Mouse (Mus musculus): ENCODE results near the gene Rps23. TPM values are rescaled to one million over a fixed set of nuclear protein-coding genes. Genes with fewer than 3 reads are reported as not detected.

Rps23 gene
- polyA plus RNA-seq, 1 experiment: 542 TPM

GRCm38 (mm10) chr13:90962836-90963760, 40.3 kb downstream of the Rps23 start:
- no peak for TF ChIP-seq CTCF (IDR thresholded peaks at IDR 0.05; ENCODE audit: insufficient read depth, low read depth, low read length)
- no peak for TF ChIP-seq POLR2A (IDR thresholded peaks at IDR 0.05; ENCODE audit: insufficient read depth, low read depth, low read length)
- Histone ChIP-seq H3K4me3 (ENCODE audit: insufficient read depth, low read depth, low read length) (no peak overlapping the region), H3K4me1 (ENCODE audit: control insufficient read depth, insufficient read depth, low read length) (peaks cover 16% of the 10 kb centered on the region), H3K27ac (ENCODE audit: insufficient read depth, low read depth, low read length) (peak overlapping the region; percentile 83)
- WGBS: 31% methylated on average over 10 of the region's 10 CpGs

GRCm38 (mm10) chr13:90964511-90964910, 41.8 kb downstream of the Rps23 start:
- 78% methylated on average over 4 of the region's 4 CpGs for whole genome bisulfite sequencing
- Histone ChIP-seq H3K4me3 (ENCODE audit: insufficient read depth, low read depth, low read length) (no peak overlapping the region), H3K27ac (ENCODE audit: insufficient read depth, low read depth, low read length) (no peak overlapping the region), H3K4me1 (ENCODE audit: control insufficient read depth, insufficient read depth, low read length) (peaks cover 16% of the 10 kb centered on the region)
- no peak for TF ChIP-seq CTCF (IDR thresholded peaks at IDR 0.05; ENCODE audit: insufficient read depth, low read depth, low read length)
- TF ChIP-seq POLR2A (IDR thresholded peaks at IDR 0.05; ENCODE audit: insufficient read depth, low read depth, low read length): no peak

- H3K27ac ChIP-seq (ENCODE audit: insufficient read depth, low read depth, low read length): no peak overlapping the region
- WGBS: 93% methylated on average over 8 of the region's 8 CpGs
- no peak overlapping the region for H3K4me3 ChIP-seq (ENCODE audit: insufficient read depth, low read depth, low read length)
- H3K4me1 ChIP-seq (ENCODE audit: control insufficient read depth, insufficient read depth, low read length): peaks cover 11% of the 10 kb centered on the region
- no peak for TF ChIP-seq POLR2A (IDR thresholded peaks at IDR 0.05; ENCODE audit: insufficient read depth, low read depth, low read length)
- TF ChIP-seq CTCF (IDR thresholded peaks at IDR 0.05; ENCODE audit: insufficient read depth, low read depth, low read length): no peak
These were observed 43.2 kb downstream of the Rps23 start for GRCm38 (mm10) chr13:90965996-90966395.

GRCm38 (mm10) chr13:90967422-90967821, 44.7 kb downstream of the Rps23 start:
- Histone ChIP-seq H3K4me1 (ENCODE audit: control insufficient read depth, insufficient read depth, low read length) (peaks cover 6% of the 10 kb centered on the region), H3K4me3 (ENCODE audit: insufficient read depth, low read depth, low read length) (no peak overlapping the region), H3K27ac (ENCODE audit: insufficient read depth, low read depth, low read length) (no peak overlapping the region)
- 10% methylated on average over 4 of the region's 4 CpGs for WGBS
- TF ChIP-seq POLR2A (IDR thresholded peaks at IDR 0.05; ENCODE audit: insufficient read depth, low read depth, low read length) (no peak), CTCF (IDR thresholded peaks at IDR 0.05; ENCODE audit: insufficient read depth, low read depth, low read length) (peak; percentile 52; the same call in 1 of the 2 replicates)

GRCm38 (mm10) chr13:90968940-90969339, 46.2 kb downstream of the Rps23 start:
- no peaks in the 10 kb centered on the region for H3K4me1 ChIP-seq (ENCODE audit: control insufficient read depth, insufficient read depth, low read length)
- H3K27ac ChIP-seq (ENCODE audit: insufficient read depth, low read depth, low read length): no peak overlapping the region
- 80% methylated on average over 4 of the region's 4 CpGs for WGBS
- TF ChIP-seq POLR2A (IDR thresholded peaks at IDR 0.05; ENCODE audit: insufficient read depth, low read depth, low read length): no peak
- no peak for TF ChIP-seq CTCF (IDR thresholded peaks at IDR 0.05; ENCODE audit: insufficient read depth, low read depth, low read length)
- no peak overlapping the region for H3K4me3 ChIP-seq (ENCODE audit: insufficient read depth, low read depth, low read length)

GRCm38 (mm10) chr13:90970259-90971017, 47.7 kb downstream of the Rps23 start:
- no peak overlapping the region for H3K27ac ChIP-seq (ENCODE audit: insufficient read depth, low read depth, low read length)
- no peaks in the 10 kb centered on the region for H3K4me1 ChIP-seq (ENCODE audit: control insufficient read depth, insufficient read depth, low read length)
- no peak for TF ChIP-seq POLR2A (IDR thresholded peaks at IDR 0.05; ENCODE audit: insufficient read depth, low read depth, low read length)
- WGBS: 90% methylated on average over 10 of the region's 10 CpGs
- H3K4me3 ChIP-seq (ENCODE audit: insufficient read depth, low read depth, low read length): no peak overlapping the region

GRCm38 (mm10) chr13:90973409-90973808, 50.7 kb downstream of the Rps23 start:
- TF ChIP-seq CTCF (IDR thresholded peaks at IDR 0.05; ENCODE audit: insufficient read depth, low read depth, low read length) (no peak), POLR2A (IDR thresholded peaks at IDR 0.05; ENCODE audit: insufficient read depth, low read depth, low read length) (no peak)
- H3K4me1 ChIP-seq (ENCODE audit: control insufficient read depth, insufficient read depth, low read length): no peaks in the 10 kb centered on the region
- H3K4me3 ChIP-seq (ENCODE audit: insufficient read depth, low read depth, low read length): no peak overlapping the region
- H3K27ac ChIP-seq (ENCODE audit: insufficient read depth, low read depth, low read length): no peak overlapping the region
- WGBS: 40% methylated on average over 7 of the region's 7 CpGs

Other genes with a start within 250 kb of the Rps23 start
- not detected in 2 replicates for gene Atp6ap1l, start 17.6 kb upstream of the Rps23 start, polyA plus RNA-seq (2012; ENCODE audit: insufficient read depth, insufficient read length, low replicate concordance, missing spikeins)